Mouse (Mus musculus): ENCODE measurements at regions not wholly inside any gene's neighbourhood (a gene's known extent, or its start where the extent isn't known, plus 50 kb on each side); places are given as distances from the start of the nearest gene placed in this dataset.

- no peak for DNase-seq
- intact Hi-C loops (cut with DNase I): loop anchor here (5.0 kb wide), 1 partner anchor 178 kb away; no protein-coding TSS in a partner anchor
These were observed 89.5 kb downstream of the Tmem38b start for GRCm38 (mm10) chr4:53915326-53915725.

- intact Hi-C loops (cut with DNase I): loop anchor here (2.0 to 5.0 kb wide), 2 partner anchors 34 to 182 kb away; no protein-coding TSS in a partner anchor
These were observed 93.3 kb downstream of the Tmem38b start for GRCm38 (mm10) chr4:53919188-53919587.

GRCm38 (mm10) chr4:53920587-53920986, 94.7 kb downstream of the Tmem38b start:
- intact Hi-C loops (cut with DNase I): no loop called here
- no peak for DNase-seq

More at GRCm38 (mm10) chr4:53919188-53919587, 93.3 kb downstream of the Tmem38b start:
- peak; percentile 19 to 38 for DNase-seq

- no peak for DNase-seq
- intact Hi-C loops (cut with DNase I): loop anchor here (1.0 to 10.0 kb wide), 2 partner anchors 1014 to 1309 kb away; partner anchors contain the start of gene Zfp462
These were observed 105.2 kb downstream of the Tmem38b start for GRCm38 (mm10) chr4:53931068-53931467.

GRCm38 (mm10) chr4:53931499-53931898, 105.7 kb downstream of the Tmem38b start:
- intact Hi-C loops (cut with DNase I): loop anchor here (1.0 to 10.0 kb wide), 2 partner anchors 1013 to 1309 kb away; partner anchors contain the start of gene Zfp462
- peak; percentile 17 to 20 for DNase-seq

GRCm38 (mm10) chr4:53935306-53935705, 109.5 kb downstream of the Tmem38b start:
- no peak for DNase-seq
- intact Hi-C loops (cut with DNase I): loop anchor here (10.0 kb wide), 1 partner anchor 1009 kb away; the partner anchor contains the start of gene Zfp462

- DNase-seq: no peak
These were observed 122.9 kb downstream of the Tmem38b start for GRCm38 (mm10) chr4:53948736-53949135.

GRCm38 (mm10) chr4:53949164-53949563, 123.3 kb downstream of the Tmem38b start:
- DNase-seq: no peak
- intact Hi-C loops (cut with DNase I): no loop called here

More at GRCm38 (mm10) chr4:53948736-53949135, 122.9 kb downstream of the Tmem38b start:
- intact Hi-C loops (cut with DNase I): no loop called here

- DNase-seq: no peak
- intact Hi-C loops (cut with DNase I): no loop called here
These were observed 124.7 kb downstream of the Tmem38b start for GRCm38 (mm10) chr4:53950496-53950895.

- intact Hi-C loops (cut with DNase I): no loop called here
- no peak for DNase-seq
These were observed 125.3 kb downstream of the Tmem38b start for GRCm38 (mm10) chr4:53951003-53951733.

- intact Hi-C loops (cut with DNase I): no loop called here
- DNase-seq: no peak
These were observed 125.9 kb downstream of the Tmem38b start for GRCm38 (mm10) chr4:53951734-53952109.

GRCm38 (mm10) chr4:53952288-53952687, 126.4 kb downstream of the Tmem38b start:
- intact Hi-C loops (cut with DNase I): no loop called here
- DNase-seq: no peak

- no peak for DNase-seq
- intact Hi-C loops (cut with DNase I): no loop called here
These were observed 136.6 kb downstream of the Tmem38b start for GRCm38 (mm10) chr4:53962458-53962857.

GRCm38 (mm10) chr4:53970461-53970860, 144.6 kb downstream of the Tmem38b start:
- intact Hi-C loops (cut with DNase I): no loop called here
- DNase-seq: no peak

GRCm38 (mm10) chr4:53970960-53971359, 145.1 kb downstream of the Tmem38b start:
- DNase-seq: no peak
- intact Hi-C loops (cut with DNase I): no loop called here

- peak in 1 of 2 experiments; percentile 12 for DNase-seq
- intact Hi-C loops (cut with DNase I): no loop called here
These were observed 150.3 kb downstream of the Tmem38b start for GRCm38 (mm10) chr4:53976036-53976638.

GRCm38 (mm10) chr4:53986519-53987301, 160.9 kb downstream of the Tmem38b start:
- DNase-seq: no peak
- intact Hi-C loops (cut with DNase I): no loop called here

- intact Hi-C loops (cut with DNase I): no loop called here
- DNase-seq: no peak
These were observed 161.7 kb downstream of the Tmem38b start for GRCm38 (mm10) chr4:53987536-53987935.

GRCm38 (mm10) chr4:54021069-54021829, 195.4 kb downstream of the Tmem38b start:
- intact Hi-C loops (cut with DNase I): no loop called here
- no peak for DNase-seq

- no peak for DNase-seq
- intact Hi-C loops (cut with DNase I): no loop called here
These were observed 196.1 kb downstream of the Tmem38b start for GRCm38 (mm10) chr4:54021861-54022385.
